Mouse (Mus musculus): ENCODE results near the gene Ppard.

DNA sequence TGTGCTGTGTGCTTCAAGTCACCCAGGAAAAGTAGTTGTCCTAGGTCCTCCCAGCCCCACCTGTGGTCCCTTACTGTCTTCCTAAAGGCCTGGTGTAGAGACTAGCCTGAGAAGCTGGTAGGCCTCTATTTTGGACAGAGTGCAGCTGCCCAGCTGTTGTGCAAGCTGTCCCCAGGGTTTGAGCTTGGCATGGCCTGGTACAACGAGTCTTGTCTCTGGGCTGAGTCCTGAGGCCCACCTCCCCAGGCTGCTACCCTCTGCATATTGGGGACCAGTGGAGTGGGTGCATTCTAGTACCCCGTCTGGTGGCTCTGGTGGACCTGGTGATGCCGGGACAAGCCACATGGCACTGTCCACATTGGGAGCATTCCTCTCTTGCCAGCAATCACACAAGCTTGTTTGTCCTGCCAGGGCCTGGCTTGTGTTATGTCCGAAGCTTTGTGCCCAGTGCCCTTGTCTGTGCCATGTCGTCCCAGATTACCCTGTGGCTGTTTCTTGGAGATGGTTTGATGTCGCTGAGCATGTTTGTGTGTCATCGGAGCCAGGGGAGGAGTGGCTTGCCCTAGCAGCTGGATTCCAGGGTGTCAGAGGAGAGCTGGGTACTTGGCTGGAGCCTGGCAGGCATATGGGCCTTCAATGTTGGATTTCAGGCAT lies 3.6 kb downstream of the Ppard start:
- no peak for TF ChIP-seq CTCF (conservative IDR thresholded peaks at IDR 0.05; ENCODE audit: insufficient read depth, insufficient read length, low read depth, low read length)
- TF ChIP-seq POLR2A (IDR thresholded peaks at IDR 0.05; ENCODE audit: low read depth, low read length): no peak

Measured in kidney, adult 2 months (tissue).